Mouse (Mus musculus): ENCODE results near the gene Yif1a.
"Not testable (repeated sequence)": the region's sequence is repeated elsewhere in the genome, so short reads cannot be mapped to it uniquely, and the experiment has no call there.

Yif1a gene

DNA sequence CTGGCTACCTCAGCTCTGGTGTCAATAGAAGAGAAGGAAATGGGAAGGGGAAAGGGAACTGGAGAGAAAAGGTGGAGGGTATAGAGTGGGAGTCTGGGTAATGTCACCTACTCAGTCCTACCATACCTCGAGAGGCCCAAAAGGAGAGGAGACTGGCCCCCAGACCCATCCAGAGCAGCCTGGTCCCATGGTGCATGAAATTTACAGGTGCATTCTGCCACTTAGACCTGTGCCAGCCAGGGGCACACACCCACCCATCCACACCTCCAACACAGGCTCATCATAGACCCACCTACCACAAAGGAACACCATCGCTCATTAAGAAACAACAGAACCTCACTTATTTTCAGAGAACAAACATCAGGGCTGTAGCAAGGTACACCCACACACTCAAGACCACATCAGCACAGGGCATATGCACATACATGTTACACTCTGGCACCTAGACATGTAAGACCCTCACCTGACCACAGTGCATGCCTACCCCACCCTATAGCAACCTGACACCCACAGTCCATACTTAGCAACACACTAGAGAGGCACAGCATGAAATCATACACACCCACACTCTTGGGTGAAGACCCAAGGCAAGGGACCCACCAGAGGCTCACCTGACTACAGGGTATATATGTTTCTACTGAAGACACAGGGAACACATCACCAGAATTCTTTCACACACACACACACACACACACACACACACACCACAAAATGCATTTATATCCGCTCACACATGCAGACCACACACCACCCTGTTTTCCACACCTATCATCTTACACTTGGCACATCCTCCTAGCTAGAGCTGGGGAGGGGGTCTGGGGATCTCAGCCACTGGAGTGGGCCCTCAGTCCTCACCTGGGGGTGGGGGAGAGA, 4.1 kb upstream of the Yif1a start:
- DNase-seq (ENCODE audit: inconsistent age in 2 of 2, low spot score in 1 of 2), result no peak

GRCm38 (mm10) chr19:5084834-5085144, 3.5 kb upstream of the Yif1a start:
- DNase-seq (ENCODE audit: inconsistent age in 2 of 2, low spot score in 1 of 2), result no peak

- peak; percentile 61 to 84 for DNase-seq (ENCODE audit: inconsistent age in 2 of 2, low spot score in 1 of 2)
These were observed 3.0 kb upstream of the Yif1a start, which contains the start of gene Tmem151a for GRCm38 (mm10) chr19:5085145-5085863. Gene Tmem151a, minus strand, starts transcription at chr19:5085531.

DNA sequence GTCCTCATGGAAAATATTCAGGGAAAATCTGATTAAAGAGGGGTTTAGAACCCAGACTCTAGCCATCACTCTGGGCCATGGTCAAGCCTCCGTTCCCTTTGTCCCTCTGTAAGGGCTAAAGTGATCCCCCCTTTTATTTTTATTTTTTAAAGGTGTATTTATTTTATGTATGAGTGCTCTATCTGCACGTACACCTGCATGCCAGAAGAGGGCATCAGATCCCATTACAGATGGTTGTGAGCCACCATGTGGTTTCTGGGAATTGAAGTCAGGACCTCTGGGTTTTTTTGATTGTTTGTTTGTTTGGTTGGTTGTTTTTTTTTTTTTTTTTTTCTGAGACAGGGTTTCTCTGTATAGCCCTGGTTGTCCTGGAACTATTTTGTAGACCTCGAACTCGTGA, 1.8 kb upstream of the Yif1a start:
- not testable (repeated sequence) for DNase-seq (ENCODE audit: inconsistent age in 2 of 2, low spot score in 1 of 2)

DNA sequence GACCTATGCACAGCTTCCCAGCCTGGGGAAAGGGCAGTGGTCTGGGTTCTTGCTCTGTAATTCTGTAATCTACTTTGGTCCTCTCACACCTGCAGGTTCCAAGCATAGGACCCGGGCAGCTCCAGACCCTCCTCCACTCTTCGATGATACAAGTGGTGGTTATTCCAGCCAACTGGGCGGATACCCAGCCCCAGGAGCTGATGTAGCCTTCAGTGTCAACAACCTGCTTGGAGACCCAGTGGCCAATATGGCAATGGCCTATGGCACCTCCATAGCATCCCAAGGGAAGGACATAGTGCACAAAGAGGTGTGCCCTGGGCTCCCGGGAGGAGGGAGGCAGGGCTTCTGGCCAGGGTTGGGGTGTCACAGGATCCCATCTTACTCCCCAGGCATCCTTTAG, 986 bp downstream of the Yif1a start:
- no peak for DNase-seq (ENCODE audit: inconsistent age in 2 of 2, low spot score in 1 of 2)

DNA sequence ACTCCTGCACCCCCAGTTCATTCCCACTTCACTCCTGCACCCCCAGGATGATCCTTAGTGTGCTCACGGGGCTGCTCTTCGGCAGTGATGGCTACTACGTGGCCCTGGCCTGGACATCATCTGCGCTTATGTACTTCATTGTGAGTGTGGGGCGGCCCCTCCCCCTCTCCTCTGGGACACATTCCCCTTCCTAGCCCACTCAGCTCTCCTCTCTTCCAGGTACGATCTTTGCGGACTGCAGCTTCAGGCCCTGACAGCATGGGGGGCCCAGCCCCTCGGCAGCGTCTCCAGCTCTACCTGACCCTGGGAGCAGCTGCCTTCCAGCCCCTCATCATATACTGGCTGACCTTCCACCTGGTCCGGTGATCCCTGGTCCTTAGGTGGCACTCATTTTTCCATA, 3.7 kb downstream of the Yif1a start:
- no peak for DNase-seq (ENCODE audit: inconsistent age in 2 of 2, low spot score in 1 of 2)

- no peak for DNase-seq (ENCODE audit: inconsistent age in 2 of 2, low spot score in 1 of 2)
These were observed 5.3 kb downstream of the Yif1a start for GRCm38 (mm10) chr19:5093481-5094242.

GRCm38 (mm10) chr19:5094243-5094632, 5.9 kb downstream of the Yif1a start:
- DNase-seq (ENCODE audit: inconsistent age in 2 of 2, low spot score in 1 of 2), result peak; percentile 91 to 97

DNA sequence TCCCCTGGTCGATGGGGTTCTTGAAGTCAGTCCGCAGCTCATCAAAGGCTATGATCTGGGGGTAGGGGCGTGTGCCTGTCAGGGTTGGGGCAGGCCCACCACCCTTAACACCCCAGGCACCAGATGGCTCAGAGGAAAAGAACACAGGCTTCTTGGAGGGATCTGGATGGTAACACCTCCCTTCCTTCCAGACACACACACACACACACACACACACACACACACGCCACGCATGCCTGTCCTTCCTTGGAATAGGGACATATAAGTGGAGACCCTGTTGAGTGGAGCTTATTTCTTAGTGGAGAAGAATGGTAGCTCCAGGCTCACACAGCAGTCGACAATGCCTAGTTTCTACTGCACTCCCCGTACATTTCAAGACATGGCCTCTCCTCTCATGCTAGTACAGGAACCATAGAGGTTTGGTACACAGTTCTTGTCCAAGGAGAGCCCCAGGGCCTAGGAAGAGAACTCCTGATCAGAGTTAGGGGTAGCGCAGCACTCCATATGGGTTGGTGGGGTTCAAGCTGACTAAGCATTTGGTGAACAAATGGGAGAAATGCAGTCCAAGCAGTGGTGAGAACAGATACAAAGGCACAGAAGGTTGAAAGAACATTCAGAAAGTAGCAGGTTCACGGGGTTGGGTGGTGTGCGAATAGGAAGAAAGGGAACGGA, 6.5 kb downstream of the Yif1a start:
- no peak for DNase-seq (ENCODE audit: inconsistent age in 2 of 2, low spot score in 1 of 2)

DNA sequence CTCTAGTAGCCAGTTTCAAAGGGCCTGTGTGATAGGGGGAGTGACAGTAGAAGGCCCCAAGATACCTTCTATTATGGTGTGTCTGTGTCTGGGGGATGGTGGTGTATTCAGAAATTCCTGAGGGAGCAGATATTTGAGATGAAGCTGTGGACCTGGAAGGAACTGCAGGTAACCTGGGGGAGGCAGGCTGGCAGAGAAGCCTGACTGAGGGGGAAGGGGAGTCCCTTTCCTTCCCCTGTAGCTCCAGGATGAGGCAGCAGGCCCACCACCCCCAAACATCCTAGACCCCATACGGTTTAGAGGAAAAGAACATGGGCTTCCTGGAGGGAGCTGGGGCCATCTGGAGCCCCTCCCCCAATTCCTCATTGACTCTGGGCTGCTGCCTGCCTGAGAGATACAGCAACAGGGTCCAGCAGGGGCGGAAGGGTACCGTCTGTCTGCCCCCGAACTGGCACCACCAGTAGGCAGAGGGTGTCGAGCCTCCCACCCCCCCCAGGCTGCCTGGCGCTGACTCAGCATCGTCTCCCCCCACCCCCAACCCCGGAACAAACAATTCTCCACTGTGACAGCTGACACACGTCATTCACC, 7.6 kb downstream of the Yif1a start:
- no peak for DNase-seq (ENCODE audit: inconsistent age in 2 of 2, low spot score in 1 of 2)

GRCm38 (mm10) chr19:5097521-5098362, 9.4 kb downstream of the Yif1a start:
- no peak for DNase-seq (ENCODE audit: inconsistent age in 2 of 2, low spot score in 1 of 2)

- DNase-seq (ENCODE audit: inconsistent age in 2 of 2, low spot score in 1 of 2), result peak; percentile 74 to 86
These were observed 10.2 kb downstream of the Yif1a start, which contains the start of gene Cnih2 for GRCm38 (mm10) chr19:5098363-5099143. Gene Cnih2, minus strand, starts transcription at chr19:5098521.

GRCm38 (mm10) chr19:5106074-5106473, 17.7 kb downstream of the Yif1a start:
- no peak for DNase-seq (ENCODE audit: inconsistent age in 2 of 2, low spot score in 1 of 2)

- peak; percentile 99 for DNase-seq (ENCODE audit: inconsistent age in 2 of 2, low spot score in 1 of 2)
These were observed 18.4 kb downstream of the Yif1a start, which contains the start of gene Rab1b for GRCm38 (mm10) chr19:5106731-5107191. Gene Rab1b, minus strand, starts transcription at chr19:5107072.

DNA sequence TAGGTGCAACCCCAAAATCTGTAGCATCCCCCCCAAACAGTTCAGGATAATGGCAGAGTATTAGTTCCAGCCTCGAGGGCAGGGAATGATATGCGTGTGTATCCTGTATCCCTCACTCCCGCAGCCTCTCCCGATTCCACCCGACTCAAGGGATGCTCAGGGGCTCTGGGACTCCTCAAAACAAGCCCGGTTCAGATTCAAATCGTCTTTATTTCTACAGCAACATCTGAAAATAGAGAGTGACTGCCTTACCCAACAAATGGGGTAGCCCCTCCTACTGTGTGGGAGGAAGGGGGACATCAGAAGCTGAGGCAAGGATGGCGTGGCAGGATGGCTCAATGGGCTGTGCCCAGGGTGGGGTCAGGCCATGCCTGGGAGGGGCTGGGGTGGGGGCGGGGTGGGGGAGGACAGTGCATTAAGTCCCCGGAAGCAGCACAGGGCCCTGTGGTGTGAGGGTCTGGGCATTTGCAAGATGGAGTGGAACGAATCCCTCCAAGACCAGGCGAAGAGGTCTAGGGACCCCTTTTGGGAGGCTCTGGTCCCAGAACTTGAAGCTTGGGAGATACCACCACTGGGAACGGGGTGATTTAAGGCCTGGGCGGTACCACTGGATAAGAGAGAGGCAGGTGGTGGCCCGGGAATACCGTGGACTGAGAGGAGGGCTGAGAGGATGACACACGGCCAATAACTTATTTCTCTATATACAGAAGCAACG, 19.4 kb downstream of the Yif1a start:
- peak in 1 of 2 experiments; percentile 64 for DNase-seq (ENCODE audit: inconsistent age in 2 of 2, low spot score in 1 of 2)

DNA sequence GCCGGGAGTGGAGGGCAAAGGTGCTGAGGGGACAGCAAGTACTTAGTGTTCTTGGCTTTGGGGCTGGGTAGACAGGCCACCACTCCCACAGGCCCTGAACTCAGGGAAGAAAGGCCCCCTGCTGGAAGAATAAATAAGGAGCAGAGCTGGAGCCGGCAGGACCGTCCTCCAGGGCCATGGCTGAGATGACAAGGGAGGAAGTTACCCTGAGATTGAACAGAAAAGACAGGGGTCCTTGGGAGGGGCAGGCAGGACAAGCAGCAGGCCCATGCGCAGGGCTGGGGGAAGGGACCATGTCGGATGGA, 19.9 kb downstream of the Yif1a start:
- peak; percentile 56 to 76 for DNase-seq (ENCODE audit: inconsistent age in 2 of 2, low spot score in 1 of 2)

- DNase-seq (ENCODE audit: inconsistent age in 2 of 2, low spot score in 1 of 2), result no peak
These were observed 20.4 kb downstream of the Yif1a start for GRCm38 (mm10) chr19:5108702-5109101.
